Mouse (Mus musculus) layer of hippocampus, adult 18-20 months (tissue): ENCODE results near the gene Eprs. TPM values are rescaled to one million over a fixed set of nuclear protein-coding genes. Genes with fewer than 3 reads are reported as not detected.

Experiments used
- DNase-seq, 2 experiments: peaks; one replicate each; pipeline ENCODE4 v3.0.0; 2022; ENCODE audit warnings: low spot score in 2 of 2
- microRNA-seq, 2 experiments: library from miRNA; unstranded; fragments of <30 nt; microRNA quantifications; one replicate each; pipeline ENCODE4 v1.2.0; 2021
- total RNA-seq, 2 experiments: library from RNA; stranded (reverse); gene quantifications; 2 replicates each; pipeline ENCODE4 v1.2.3; 2021

The Eprs gene
- total RNA-seq, 2 experiments from 2014 or later = 65.4 to 65.9 TPM

DNA sequence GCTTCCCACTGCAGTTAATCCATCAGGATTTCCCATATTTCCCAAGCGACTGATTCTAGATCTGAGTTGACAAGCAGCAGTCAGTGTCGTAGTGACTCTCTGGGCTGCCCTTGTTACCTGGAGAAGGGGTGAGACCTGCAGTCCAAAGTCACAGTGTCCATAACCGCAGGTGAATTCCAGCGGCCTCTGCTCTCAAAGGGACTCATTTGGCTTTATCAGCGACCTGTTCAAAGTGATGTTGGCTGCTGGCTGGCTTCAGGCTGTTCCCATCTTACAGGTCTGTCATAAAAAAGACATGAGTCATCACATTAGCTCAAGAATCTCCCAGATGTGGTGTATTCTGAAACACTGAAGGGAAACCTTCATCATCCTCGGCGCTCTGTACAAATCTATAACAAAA is 86.1 kb downstream of the Eprs start:
- DNase-seq = no peak

DNA sequence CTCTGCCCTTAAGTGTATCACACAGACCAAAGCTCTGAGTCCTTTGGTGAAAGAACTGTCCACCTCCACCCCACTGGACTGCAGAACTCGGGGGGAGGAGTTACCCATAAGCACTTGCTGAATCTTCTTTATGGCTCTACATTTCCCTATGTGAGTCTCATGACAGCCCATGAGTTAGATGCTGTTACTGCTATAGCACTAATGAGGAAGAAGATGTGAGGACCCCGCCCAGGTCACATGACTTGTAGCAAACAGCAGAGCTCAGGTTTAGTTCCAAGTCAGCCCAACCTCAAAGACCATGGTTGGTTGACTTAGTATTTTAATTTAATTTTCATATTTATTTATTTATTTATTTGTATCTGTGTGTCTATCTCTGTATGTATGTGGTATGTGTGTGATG is 86.9 kb downstream of the Eprs start:
- no peak for DNase-seq

DNA sequence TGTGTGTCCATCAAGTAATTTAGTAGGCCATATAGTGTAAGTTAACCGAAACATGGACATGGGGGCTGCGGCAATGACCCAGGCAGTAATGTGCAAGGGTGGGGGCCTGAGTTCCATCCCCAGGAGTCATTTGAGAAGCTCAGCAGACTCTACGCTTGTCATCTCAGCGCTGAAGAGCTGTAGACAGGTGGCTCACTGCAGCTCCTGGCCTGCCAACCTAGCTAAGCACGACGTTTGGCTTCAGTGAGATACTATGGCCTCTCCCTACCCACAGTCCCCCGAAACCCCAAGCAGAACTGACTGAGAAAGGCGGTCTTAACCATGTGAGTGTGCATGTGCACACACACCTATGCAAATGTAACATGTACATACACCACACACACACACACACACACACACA is 88.2 kb downstream of the Eprs start:
- DNase-seq = no peak

DNA sequence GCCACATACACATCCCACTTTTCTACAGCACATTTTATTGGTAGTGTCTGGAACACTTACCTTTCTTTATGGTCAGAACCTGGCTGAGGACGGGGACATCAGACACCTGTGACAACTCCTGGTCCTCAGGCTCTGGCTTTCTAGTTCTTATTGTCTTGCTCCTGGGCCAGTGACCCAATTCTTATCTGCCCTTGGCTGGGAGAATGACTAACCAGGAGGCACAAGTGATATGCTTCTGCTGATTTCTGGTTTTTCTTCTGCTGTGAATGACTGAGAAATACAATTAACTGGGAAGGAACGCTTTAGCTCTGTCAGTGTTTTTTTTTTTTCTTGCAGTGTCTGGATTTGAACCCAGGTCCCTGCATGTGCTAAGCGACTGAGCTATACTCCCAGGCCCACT is 88.7 kb downstream of the Eprs start:
- DNase-seq = no peak

DNA sequence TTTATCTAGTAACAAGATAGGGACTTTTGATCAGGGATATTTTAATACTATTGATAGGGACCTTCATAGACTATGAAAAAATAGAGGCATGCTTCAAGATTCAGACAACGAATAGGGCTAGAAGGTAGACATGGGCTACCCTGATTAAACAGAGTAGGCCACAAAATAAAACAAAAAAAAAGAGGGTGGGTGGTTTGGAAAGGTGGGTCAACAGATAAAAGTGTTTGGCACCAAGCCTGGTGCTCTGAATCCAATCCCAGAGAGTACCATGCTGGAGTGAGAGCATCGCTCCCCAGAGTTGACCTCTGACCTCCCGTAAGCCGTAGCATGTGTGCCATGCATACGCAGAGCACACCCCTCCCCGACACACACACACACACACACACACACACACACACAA is 89.6 kb downstream of the Eprs start:
- no peak for DNase-seq

DNA sequence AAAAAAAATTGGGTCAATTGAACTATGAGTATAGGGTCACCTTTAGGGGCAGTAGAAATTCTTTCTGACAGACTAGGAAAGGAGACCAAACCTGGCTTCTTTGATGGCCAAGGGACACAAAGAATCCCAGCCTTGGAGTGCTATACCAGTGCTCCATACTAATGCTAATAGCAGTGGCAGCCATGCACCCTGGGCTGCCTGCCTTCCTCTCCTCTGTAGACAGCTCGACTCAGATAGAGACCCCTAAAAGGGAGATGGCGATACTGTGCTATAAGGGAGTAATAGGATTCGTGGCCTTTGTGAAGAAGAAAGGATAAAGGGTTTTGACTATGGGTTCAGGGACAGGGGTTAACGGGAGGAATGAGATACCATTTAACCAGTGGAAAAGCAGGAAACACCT is 91.3 kb downstream of the Eprs start:
- DNase-seq = no peak

DNA sequence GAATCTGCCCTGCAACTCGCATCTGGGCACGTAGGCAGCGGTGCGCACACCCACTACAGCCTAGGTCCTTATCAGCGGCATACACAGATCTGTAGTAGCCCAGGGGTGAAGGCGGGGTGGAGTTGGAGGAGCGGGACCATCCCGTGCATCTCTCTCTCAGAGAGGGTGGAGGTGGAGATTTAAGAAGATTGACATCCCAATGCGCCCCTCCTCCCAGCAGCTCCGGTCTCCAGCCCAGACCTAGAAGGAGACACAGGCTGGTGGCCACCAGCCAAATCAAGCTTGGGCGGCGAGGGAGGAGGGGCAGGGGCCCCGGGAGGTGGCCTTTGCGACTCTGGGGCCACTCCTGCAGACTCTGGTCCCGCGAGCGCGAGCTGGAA is 91.7 kb downstream of the Eprs start, which contains the start of gene Slc30a10:
Gene Slc30a10 (plus strand): TSS at position 274 of the 380 bp plus-strand sequence.
- DNase-seq = peak; percentile 30 to 57

DNA sequence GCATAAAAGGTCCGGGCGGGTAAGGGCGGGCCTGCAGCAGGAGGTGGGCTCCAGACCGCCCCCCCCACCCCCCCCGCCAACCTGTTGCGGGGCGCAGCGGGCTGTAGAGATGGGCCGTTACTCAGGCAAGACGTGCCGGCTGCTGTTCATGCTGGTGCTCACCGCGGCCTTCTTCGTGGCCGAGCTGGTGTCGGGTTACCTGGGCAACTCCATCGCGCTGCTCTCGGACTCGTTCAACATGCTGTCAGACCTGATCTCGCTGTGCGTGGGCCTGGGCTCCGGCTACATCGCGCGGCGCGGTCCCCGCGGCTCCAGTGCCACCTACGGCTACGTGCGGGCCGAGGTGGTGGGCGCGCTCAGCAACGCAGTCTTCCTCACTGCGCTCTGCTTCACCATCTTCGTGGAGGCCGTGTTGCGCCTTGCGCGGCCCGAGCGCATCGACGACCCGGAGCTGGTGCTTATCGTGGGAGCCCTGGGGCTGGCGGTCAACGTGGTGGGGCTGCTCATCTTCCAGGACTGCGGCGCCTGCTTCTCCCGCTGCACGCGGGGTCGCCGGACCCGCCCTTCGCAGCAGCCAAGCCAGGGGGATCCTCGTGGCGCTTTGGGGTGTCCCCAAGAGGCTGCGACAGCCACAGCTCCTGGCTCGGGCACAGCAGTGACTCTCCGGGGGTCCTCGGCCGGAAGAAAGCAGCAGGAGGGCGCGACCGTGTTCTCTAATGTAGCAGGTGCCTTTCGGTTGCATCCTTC is 92.3 kb downstream of the Eprs start:
- peak; percentile 34 to 36 for DNase-seq

DNA sequence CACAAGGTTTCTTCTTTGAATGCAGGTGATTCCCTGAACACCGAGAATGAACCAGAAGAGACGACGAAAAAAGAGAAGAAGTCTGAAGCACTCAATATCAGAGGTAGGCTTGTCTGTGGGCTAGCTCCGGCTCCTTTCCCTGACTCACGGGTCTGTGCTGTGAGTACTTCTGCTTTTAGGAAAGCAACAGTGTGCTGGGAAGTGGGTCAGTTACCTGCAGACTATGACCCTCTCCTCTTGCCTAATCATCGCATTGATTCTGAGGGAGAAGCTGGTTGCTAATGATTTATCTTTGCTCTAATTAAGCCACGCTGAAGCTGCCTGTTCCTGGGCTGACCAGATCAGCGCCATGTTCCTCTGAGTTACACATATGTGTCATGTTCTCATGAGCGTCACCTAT is 93.5 kb downstream of the Eprs start:
- no peak for DNase-seq

DNA sequence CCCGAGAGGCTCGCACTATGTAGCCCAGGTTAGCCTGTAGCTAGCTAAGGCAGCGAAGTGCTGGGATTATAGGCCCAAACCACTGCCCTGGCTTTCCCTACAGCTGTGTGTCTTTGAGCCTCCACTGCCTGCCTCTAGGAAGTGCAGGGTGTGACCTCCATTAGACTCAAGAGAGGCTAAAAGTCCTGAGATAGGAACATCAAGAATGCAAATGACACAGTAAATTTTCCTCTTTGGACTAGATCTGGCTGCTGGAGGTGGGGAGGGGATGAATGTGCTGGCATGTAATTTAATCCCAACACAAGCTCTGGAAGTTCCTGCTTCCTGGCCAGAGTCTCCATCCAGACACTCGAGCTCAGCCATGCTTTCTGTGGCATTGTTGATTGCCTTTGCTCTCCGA is 97.3 kb downstream of the Eprs start:
- DNase-seq = no peak

DNA sequence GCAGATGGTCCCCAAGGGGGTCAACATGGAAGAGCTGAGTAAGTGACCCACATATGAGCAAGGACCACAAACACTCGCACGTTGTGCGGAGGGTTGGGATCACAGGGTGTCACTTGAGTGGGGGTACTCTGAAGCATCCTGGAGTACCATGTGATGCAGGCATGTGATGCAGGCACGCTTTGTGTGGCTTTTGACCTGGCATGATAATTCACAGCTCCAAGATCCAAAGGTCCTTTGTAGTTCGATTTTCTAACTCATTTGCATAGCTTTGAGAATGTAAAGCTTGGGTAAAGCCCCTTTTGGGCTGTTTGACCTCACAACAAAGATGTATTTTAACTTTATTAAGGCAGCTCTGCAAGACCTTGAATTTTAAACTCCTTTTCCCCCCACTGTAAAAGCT is 100.0 kb downstream of the Eprs start:
- no peak for DNase-seq

DNA sequence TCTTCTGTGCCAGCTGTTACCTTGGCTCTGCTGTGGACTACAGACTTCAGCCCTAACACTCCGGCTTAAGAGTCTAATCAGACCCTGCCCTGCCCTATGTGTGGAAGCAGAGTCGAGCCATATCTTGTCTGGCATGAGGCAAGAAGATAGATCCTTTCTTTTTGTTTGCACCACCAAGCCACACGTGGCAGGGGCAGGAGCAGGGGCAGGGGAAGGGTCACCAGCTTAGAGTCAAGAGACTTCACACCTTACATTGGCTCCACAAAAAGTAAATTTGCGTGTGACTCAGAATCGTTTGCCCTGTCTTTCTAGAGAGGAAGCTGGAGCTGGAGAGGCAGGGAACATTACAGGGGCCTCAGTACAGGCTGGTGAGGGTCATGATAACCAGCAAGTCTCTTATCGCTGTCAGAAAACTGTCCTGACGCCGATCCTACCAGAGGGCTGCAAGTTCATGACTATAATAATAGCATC is 106.7 kb downstream of the Eprs start:
- no peak for DNase-seq

DNA sequence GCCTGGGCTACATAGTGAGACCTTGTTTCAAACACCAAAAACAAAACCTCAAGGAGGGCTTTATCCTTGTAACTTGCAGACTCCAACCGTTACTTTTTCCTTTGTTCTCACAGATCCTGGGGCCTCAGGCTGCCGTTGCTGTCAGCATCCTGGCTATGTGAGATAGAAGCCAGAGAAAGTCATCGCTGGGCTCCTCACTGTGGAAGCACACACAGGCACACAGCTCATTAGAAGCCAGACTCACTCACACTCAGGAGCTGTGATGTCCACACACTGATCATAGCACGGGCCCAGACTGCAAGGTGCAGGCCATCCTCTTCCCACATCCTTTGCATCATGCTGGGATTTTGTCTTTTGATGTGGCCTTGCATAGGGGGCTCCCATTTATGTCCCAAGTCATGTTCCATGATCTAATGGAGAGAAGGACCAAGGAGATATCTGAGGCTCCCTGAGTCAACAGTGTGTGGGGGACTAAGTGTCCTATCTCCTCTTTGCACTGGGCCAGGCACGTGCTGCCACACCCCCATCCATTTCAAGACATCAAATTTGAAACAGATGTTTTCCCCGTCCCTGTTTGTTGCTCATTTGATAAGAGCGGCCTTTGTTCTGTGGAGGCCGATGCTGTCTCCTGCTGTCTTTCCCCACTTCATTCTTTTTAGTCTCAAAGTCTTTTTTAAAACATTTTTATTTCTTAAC is 109.3 kb downstream of the Eprs start:
- DNase-seq = no peak

DNA sequence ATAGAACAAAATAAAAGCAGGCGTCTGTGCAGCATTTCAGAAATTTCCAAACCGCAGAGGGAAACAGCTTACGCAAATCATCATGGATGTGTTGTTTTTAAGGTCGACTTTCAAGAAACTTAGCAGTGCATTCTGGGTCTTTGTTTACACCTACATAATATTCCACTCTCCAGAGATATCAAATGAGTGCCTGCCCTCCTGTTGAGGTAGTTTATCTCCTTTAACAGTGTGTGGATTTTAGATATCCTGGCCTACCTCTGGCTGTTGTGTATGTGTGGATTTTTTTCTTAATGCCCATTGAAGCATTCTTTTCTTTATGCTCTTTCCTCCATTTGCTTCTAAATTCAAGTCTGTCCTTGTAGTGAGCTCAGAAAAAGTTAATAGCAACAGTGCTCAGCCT is 109.9 kb downstream of the Eprs start:
- DNase-seq = no peak

DNA sequence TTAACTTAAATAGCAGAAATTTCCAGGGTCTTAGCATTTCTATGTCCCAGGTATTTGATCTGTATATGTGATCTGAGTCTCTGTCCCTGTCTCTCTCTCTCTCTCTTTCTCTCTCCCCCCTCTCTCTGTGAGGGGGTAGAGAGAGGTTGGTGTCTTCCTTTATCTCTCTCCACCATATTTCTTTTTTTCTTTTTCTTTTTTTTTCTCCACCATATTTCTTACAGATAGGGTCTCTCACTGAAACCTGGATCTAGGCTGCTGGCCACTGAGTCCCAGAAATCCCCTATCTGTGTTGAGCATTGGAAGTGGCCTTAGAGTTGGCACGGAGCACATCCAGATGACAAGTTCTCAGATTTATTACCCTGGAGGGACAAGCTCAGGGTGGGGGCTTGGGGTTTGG is 110.6 kb downstream of the Eprs start:
- no peak for DNase-seq

Small RNAs within 50 kb of the gene (microRNA-seq; reads per million reads assigned to microRNA genes)
- gene Mir194-1 = 0 to 0.74 reads per million in 2 experiments
- 0.59 to 1.2 reads per million in 2 experiments for gene Mir215

Other genes starting within 250 kb of the Eprs start
- 10 to 100 TPM; 64.9 to 67.7 TPM for gene Rab3gap2, start 158.9 kb upstream of the Eprs start, total RNA-seq
- 10 to 100 TPM; 30.4 to 31.2 TPM for gene Iars2, start 33.6 kb upstream of the Eprs start, total RNA-seq
- 10 to 100 TPM; 73.6 to 79.0 TPM for gene Bpnt1, start 30.9 kb upstream of the Eprs start, total RNA-seq
- 1 to 10 TPM; 7.1 to 7.7 TPM for gene Slc30a10, start 91.8 kb downstream of the Eprs start, total RNA-seq